Mouse (Mus musculus) thymus, adult 2 months (tissue): Measurements from ENCODE around the gene AW551984.

Source experiments
- CTCF ChIP-seq: fragments of 200-500 bp; IDR thresholded peaks from 2 replicates; pipeline ENCODE4 v1.5.1; 2012; ENCODE audit warnings: mild to moderate bottlenecking, control low read depth, low read length, moderate library complexity, borderline replicate concordance; ENCODE audit not compliant: control insufficient read depth, poor library complexity, insufficient read depth; ENCODE audit errors: extremely low read depth
- POLR2A ChIP-seq: fragments of 200-500 bp; IDR thresholded peaks from 2 replicates; pipeline ENCODE4 v1.6.1; 2012; ENCODE audit warnings: mild to moderate bottlenecking, low read length, control low read depth, moderate library complexity; ENCODE audit not compliant: control insufficient read depth, poor library complexity, insufficient read depth; ENCODE audit errors: extremely low read depth

GRCm38 (mm10) chr9:39575469-39575868 is 28.7 kb downstream of the AW551984 start, which contains the start of gene Olfr959:
- no peak for TF ChIP-seq CTCF
- TF ChIP-seq POLR2A = no peak
